Mouse (Mus musculus): ENCODE data around the gene Tlx1.

- no peak for TF ChIP-seq CTCF (IDR thresholded peaks at IDR 0.05)
- TF ChIP-seq EP300 (IDR thresholded peaks at IDR 0.05), result no peak
Measured at GRCm38 (mm10) chr19:45151361-45152182, 1.1 kb downstream of the Tlx1 start.

Data from lung, postnatal 0 days (tissue).